Mouse (Mus musculus) lung, postnatal 25 days (tissue): ENCODE results near the gene Amph.

ENCODE experiments used
- DNase-seq: peaks from one replicate; pipeline ENCODE4 v3.0.0; 2022; ENCODE audit warnings: low spot score

The Amph gene

DNA sequence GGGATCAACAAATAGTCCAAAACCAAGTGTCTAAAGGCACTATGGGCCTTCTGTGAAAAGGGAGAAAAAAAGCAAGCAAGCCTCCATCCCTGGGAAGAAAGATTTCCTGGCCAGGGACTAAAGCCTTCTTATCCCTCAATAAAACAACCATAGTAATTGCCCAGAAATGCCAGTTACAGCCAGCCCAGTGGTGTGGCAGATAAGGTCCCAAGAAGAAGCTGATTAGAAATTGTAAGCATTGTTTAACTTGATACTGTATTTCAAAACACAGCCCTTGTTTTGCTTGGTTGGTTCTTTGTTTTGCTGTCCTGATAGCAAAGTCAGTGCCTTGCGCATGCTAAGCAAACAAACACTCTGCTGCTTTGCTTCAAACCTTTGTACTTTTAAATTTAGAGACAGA is 191.8 kb downstream of the Amph start:
- no peak for DNase-seq

DNA sequence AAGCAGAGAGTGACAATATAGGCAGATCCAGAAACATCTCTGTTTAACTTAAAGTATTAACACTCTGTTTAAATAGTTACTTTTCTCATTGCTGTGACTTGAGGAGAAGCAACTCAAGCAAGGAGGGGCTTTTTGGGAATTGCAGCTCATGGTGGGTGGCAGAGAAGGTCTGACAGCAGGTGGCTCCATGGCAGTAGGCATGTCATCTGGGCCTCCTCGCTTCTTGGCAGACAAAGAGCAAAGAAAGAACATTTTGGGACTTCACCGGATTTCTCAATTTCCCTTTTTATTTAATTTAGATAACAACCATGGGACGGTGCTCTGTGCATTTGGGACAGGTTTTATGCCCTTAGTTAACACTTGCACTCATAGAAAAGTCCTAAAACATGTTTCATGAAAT is 195.8 kb downstream of the Amph start:
- DNase-seq, result no peak

DNA sequence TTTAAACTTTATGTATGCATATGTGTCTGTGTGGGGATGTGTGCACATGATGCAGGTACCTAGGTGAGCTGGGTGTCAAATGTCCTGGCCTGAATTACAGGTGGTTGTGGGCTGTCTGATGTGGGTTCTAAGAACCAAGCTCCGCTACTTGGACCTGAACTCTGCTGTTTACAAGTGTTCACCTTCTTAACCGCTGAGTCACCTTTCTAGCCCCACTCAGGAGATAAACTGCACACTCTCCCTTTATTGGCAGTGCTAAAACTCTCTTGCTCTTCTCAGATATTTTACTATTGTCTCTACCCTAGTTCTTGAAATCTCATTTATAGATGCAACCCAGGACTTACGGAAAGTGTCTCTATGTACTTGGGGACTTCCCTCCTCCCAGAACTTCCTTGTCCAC is 199.5 kb downstream of the Amph start:
- no peak for DNase-seq

DNA sequence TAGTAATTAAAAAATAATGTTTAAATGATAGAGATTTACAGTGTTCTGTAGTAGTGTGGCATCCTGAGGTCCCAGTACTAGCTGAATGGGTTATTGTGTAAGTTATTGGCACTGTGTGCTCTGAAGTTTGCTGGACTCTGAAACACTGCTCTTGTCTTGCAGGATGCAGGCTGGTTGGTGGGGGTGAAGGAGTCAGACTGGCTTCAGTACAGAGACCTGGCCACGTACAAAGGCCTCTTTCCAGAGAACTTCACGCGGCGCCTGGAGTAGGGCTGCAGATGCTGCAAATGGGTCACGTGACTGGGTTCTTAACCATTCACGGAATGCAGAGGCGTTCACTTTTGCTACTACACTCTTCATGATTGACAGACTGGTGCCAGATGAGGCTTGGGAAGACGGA is 201.6 kb downstream of the Amph start:
- DNase-seq, result no peak

DNA sequence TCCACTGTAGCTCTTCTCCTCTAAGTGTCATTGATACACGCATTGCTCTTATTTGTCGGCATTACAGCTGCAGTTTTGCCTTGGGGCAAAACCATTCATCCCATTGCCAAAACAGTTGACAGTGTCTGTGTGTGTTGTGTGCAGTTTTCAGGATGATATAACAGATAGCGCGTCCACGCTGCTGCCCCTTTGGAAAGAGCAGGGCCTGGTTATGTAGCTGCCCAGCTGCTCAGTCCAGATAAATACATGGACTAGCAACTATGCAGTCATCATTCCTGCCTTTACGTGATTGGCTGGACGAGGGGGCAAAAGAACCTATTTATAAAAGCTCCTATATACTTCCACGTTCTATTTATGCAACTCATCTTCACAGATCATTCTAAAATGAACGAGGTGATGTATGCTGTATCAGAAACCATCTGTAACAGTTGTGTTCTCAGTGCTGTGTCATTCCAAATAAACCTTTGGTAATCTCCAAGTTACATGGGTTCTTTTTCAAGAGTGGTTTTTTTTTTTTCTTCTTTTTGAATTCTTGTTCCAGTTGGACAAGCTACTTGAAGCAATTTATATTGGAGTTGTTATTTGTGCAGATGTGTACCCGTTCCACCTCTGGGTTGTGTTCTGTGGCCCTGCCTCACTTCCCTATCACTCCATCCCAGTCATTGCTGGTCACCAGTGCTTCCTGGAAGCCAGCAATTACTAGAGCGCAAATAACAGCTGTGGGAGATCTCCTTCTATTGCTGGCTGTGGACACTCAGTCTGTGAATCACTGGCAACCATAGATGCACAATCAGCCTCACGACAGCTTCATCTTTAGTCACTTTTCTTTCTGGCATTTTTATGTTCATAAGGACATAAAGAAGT is 202.7 kb downstream of the Amph start:
- no peak for DNase-seq

DNA sequence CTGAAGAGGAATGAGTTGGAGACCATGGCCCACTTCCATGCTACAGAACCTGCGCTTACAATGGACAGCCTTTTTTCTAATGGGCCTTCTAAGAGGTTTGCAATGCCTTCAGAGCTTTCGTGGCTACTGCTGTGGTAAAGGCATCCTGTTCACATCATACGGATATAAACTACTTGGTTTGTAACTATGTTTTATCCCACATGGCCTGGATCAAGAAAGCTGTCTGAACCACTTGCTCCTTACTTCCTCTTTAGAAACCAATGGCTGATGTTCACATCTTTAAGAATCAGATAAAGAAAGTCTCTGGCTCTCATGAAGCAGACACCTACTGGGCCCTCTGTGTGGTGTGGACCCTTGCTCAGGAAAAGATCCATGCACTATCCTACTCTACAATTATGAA is 204.1 kb downstream of the Amph start:
- no peak for DNase-seq

DNA sequence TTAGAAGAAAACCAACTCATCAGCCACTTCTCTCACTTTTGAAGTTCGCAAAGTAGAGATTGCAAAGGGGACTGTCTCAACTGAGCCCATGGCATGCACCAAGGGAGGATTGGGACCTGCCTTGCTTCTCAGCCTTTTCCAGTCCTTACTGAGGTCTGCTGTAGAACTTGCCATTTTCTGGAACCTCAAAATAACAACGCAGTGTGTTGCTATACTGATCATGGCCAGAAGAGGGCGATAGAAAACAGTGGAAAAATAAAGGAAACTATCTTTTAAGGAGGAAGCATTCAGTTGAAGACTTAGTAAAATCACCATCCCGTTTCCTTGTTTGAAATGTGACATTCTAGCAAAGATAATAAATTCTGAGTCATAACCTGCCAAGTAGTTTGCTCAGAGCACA is 210.5 kb downstream of the Amph start:
- peak; percentile 26 for DNase-seq

DNA sequence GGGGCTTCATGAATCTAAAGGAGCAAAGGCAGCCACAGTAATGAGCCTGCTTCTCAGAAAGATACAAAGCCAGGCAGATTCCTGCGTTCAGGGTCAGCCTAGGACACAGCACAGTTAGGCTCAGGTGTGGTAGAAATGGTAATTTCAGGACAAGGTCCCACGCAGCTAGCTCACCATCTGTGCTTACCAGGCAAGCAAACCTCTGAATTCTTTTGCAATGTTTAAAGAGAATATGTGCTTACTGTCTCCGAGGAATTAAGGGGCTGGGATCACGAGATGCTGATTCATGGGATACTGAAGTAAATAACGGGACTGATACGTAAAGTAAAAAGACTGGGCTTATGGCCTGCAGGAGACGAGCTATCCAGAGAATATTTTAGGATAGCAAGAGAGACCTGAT is 212.6 kb downstream of the Amph start:
- DNase-seq, result no peak

DNA sequence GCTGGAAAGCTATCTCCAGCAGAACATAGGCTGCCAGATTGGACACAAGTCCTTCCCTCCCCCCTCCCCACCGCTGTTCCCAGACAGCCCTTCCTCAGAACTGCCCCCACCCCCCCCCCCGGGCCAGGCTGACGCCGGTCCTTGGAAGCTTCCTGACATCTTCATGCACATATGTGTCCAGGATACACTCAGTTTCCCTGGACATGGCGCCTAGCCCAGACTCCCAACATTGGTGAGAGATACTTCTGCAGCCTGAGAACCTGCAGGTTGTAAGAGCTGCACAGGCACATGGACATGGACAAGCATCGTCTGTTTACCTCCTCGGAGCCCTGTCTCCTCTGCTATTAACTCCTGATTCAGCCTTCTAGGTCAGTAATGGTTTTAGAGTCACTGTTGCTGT is 213.1 kb downstream of the Amph start:
- no peak for DNase-seq

DNA sequence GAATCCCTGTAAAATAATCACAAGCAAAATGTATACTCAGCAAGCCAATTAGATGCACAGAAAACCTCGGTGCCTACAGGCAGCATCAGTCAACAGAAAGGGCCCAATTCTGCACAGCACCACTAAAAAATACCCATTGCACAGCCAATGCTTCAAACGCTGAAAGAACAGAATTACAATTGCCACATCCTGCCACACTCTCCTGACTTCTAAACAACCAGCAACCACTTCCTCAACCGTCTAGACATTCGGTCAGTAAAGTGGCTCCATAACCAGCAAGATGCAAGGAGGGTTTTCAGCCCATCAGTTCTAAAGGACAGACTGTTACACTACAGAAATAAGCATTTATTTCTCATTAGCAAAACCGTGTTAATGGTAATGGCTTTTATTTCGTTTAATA is 214.1 kb downstream of the Amph start:
- peak; percentile 15 for DNase-seq

DNA sequence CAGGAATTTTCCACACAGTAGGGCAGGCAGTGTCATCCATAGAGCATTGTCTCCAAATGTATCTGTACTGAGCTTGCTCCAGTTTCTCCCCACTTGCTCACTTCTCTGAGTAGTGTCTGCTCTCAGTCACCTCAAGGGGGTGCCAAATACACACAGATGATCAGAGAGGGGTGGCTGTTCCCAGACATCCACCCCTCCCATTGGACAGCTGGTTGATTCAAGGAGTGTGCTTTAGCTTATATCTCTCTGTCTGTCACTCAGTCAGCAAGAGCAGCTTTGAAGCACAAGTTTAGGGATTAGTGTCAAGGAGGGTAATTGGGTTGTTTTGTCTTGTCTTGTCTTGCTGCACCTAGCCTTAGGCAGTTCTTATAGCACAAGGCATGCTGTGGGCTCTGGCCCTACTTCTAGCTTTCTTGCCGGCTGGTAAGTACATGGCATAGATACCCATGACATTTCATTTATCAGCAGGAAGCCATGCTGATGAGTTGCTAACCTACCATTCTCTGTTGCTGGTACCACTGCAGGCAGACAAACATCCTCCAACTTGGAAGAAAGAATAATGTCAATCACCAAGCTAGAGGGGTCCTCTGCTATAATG is 229.8 kb downstream of the Amph start:
- peak; percentile 51 for DNase-seq

DNA sequence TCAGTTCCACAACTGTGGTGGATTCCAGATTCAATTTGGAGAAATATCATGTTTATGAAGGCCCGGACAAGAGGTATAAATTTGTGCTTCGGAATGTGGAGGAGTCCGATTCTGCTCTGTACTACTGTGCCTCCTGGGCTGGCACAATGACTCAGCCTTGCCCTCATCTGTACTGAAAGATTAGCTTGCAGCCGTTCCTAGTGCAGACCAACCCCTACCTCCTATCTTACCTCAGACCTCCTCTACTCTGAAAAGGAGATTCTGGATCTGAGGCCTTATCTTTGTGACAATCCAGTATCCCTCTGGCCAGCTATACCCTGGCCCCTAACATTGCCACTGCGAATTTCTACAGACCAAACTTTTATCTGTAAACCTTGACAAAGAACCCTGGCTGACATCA is 230.3 kb downstream of the Amph start:
- no peak for DNase-seq

DNA sequence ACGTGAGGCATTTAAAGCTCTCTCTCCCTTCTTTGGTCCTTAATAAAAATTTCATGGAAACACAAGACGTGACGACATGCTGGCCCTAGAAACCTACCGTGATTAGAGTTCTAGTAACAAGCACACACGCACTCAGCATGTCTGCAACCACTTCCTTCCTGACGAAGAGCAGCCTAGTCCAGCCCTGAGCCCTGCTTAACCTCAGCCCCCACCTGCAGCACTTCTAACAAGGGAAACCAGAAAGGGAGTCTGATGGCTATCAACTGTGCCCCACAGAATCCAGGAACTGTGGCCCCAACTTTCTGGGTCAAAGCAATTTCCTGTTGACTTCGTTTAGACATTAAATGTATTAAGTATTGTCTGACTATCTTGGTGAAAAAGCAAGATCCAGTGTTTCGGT is 234.3 kb downstream of the Amph start:
- DNase-seq, result peak; percentile 9

DNA sequence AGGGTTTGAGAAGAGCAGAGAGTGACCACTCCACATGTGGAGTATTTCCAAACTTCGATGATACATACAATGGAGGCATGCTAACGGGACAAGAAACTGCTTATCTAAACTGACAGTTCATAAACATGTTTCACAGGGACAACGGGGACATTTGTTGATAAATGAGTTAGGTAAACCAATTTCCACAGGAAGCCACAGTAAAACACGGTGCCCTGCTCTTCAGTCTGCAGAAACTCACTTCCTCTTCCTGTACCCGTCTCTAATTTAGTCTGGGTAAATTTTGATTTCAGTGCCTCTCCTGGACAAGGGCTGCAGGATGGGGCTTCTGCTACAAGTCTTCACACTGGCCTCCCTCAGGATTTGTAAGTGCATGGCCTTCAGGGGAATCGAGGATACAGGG is 242.0 kb downstream of the Amph start:
- peak; percentile 14 for DNase-seq

DNA sequence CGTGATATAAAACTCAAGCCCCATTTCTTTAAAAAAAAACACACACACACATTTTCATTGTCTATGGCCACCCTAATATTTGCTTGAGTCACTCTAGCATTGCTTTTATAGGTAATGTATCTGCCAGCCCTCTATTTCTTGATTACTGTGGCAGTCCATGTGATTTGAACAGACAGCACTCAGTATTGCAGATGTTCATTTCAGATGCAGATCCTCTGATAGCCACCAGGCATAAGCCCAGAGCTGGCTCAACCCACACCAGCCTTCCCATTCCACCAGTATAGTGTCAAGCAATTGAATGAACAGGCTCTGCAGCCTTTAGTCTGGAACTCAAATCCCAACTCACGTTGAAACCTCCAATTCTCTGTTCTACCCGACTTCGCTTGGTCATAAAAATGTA is 246.8 kb downstream of the Amph start:
- DNase-seq, result no peak

DNA sequence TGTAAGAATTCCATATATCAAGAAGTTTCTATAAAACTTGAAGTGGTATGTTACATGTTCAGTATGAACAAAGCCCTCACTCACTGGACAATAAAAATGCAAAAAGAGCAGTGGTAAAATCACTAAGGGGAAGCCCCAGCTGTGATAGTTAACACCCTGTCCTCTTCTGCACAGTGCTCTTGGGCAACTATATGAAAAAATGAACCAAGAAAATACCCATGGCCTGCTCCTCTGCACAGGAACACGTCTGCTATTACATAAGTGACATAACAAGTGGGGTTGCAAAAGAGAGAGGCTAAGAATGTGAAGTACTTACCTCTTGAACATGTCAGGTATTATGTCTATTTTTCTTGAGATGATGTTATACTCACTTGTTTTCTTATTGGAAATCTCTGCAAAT is 247.5 kb downstream of the Amph start:
- DNase-seq, result peak; percentile 12
